Mouse (Mus musculus): ENCODE data around the gene Tyw1. TPM values are rescaled to one million over a fixed set of nuclear protein-coding genes. Genes with fewer than 3 reads are reported as not detected.
A peak's percentile ranks its signal among the peaks of the same experiment; 100 is the strongest.

Gene Tyw1
- polyA plus RNA-seq, 1 experiment = 11.7 TPM

DNA sequence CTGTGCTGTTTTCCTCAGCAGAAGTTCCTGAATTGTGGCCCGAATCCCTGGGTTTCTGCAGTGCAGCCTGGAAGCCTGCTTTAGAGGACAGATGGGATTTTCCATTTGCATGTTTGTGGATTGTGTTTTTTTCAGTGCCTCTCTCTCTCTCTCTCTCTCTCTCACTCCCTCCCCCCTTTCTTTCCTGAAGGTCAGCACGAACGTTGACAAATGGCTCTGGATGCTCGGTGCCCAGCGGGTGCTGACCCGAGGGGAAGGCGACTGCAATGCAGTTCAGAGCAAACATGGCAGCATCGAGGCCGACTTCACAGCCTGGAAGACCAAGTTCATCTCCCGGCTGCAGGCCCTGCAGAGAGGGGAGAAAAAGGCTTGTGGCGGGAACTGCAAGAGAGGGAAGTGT, 13.6 kb downstream of the Tyw1 start:
- no peaks in the 10 kb centered on the region for H3K4me1 ChIP-seq (ENCODE audit: control insufficient read depth, insufficient read depth, low read length)
- H3K4me3 ChIP-seq (replicated peaks; ENCODE audit: control insufficient read depth, low read depth, low read length) = no peak overlapping the region
- WGBS = 85% methylated on average over 11 of the region's 11 CpGs
- H3K27ac ChIP-seq (ENCODE audit: control insufficient read depth, insufficient read depth, low read depth, low read length, poor library complexity) = no peak overlapping the region
- no peak for TF ChIP-seq CTCF (IDR thresholded peaks at IDR 0.05; ENCODE audit: control insufficient read depth, insufficient read depth, low read length)
- TF ChIP-seq POLR2A (IDR thresholded peaks at IDR 0.05; ENCODE audit: borderline replicate concordance, control insufficient read depth, low read depth, low read length) = no peak

DNA sequence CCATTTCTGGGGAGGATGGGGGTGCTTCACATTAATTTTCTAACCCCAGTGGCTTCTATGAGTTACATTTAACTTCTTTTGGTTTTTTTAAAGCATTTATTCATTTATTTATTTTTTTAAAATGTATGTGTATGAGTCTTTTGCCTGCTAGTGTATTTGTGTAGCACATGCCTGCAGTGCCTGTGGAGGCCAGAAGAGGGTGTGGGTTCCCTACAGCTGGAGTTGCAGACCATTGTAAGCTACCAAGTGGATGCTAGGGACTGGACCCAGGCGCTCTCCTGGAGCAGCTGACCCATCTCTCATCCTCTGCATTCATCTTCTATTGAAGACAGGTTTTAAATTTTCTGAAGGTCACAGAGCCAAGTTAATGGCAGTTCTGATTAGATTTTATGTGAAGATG, 16.9 kb downstream of the Tyw1 start:
- Histone ChIP-seq H3K27ac (ENCODE audit: control insufficient read depth, insufficient read depth, low read depth, low read length, poor library complexity) (no peak overlapping the region), H3K4me1 (ENCODE audit: control insufficient read depth, insufficient read depth, low read length) (no peaks in the 10 kb centered on the region), H3K4me3 (replicated peaks; ENCODE audit: control insufficient read depth, low read depth, low read length) (no peak overlapping the region)
- TF ChIP-seq POLR2A (IDR thresholded peaks at IDR 0.05; ENCODE audit: borderline replicate concordance, control insufficient read depth, low read depth, low read length) = no peak
- peak; percentile 32; the same call in 1 of the 2 replicates for TF ChIP-seq CTCF (IDR thresholded peaks at IDR 0.05; ENCODE audit: control insufficient read depth, insufficient read depth, low read length)
- WGBS = 85% methylated on average over 1 of the region's 1 CpGs

DNA sequence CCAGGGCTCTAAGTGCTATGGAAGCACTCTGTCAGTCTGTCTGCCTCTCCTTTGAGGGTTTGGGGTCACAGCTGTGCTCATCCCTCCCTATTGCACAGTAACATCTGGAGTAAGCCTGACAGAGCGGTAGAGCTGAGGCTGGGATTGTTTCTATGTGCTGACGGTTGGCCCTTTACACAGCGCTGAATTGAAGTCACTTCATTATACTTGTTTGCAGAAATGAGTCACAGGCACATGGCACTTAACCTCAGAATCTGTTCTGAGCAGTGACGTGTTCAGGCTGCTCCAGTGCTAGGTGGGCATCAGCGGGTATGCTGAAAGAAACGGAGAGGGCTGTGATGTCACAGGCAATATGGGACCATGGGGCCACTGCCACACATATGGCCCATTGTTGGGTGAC, 17.6 kb downstream of the Tyw1 start:
- 92% methylated on average over 6 of the region's 6 CpGs for WGBS
- no peak overlapping the region for H3K4me3 ChIP-seq (replicated peaks; ENCODE audit: control insufficient read depth, low read depth, low read length)
- H3K4me1 ChIP-seq (ENCODE audit: control insufficient read depth, insufficient read depth, low read length) = no peaks in the 10 kb centered on the region; the same call in 1 of the 2 replicates
- TF ChIP-seq POLR2A (IDR thresholded peaks at IDR 0.05; ENCODE audit: borderline replicate concordance, control insufficient read depth, low read depth, low read length) = no peak
- no peak for TF ChIP-seq CTCF (IDR thresholded peaks at IDR 0.05; ENCODE audit: control insufficient read depth, insufficient read depth, low read length)
- H3K27ac ChIP-seq (ENCODE audit: control insufficient read depth, insufficient read depth, low read depth, low read length, poor library complexity) = no peak overlapping the region

DNA sequence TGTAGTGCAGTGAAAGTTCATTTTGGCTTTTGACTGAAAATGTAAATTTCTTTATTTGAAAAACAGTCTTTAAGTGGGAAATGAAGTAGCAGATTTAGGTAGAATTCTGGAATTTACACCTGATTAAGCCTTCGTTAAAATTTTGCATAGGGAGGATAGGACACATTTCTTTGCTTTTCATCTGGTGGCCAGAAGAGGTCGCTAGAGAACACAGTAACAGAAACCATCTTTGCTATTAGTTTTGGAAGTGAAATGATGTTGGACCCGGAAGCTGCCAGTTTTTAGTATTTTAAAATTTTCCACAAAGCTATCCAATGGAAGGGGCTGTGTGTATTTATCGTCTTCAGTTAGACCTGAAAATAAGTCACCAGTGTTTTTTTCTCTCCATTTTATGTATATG, 20.1 kb downstream of the Tyw1 start:
- no peak for TF ChIP-seq POLR2A (IDR thresholded peaks at IDR 0.05; ENCODE audit: borderline replicate concordance, control insufficient read depth, low read depth, low read length)
- no peak for TF ChIP-seq CTCF (IDR thresholded peaks at IDR 0.05; ENCODE audit: control insufficient read depth, insufficient read depth, low read length)
- no peaks in the 10 kb centered on the region; the same call in 1 of the 2 replicates for H3K4me1 ChIP-seq (ENCODE audit: control insufficient read depth, insufficient read depth, low read length)
- H3K4me3 ChIP-seq (replicated peaks; ENCODE audit: control insufficient read depth, low read depth, low read length) = no peak overlapping the region
- WGBS = 39% methylated on average over 4 of the region's 4 CpGs
- no peak overlapping the region for H3K27ac ChIP-seq (ENCODE audit: control insufficient read depth, insufficient read depth, low read depth, low read length, poor library complexity)

DNA sequence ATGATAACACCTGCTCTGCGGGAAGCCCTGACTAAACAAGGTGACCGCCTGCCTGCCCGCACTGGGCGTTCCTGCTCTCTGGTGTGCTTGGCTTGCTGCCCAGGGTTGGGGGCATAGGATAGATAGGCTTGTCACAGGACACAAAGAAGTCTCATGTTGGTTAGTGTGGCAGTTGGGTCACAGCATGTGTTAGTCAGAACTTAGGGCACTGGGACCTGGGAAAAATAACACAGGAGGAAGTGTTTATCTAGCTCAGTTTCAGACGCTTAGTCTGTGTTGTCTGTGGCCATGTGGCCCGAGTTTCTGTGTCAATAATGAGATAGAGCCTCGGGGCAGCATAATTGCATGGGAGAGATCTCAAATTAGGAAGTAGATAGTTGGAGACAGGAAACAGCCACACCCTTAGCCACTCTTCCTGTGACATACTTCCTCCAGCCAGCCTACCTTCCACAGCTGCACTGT, 22.6 kb downstream of the Tyw1 start:
- H3K27ac ChIP-seq (ENCODE audit: control insufficient read depth, insufficient read depth, low read depth, low read length, poor library complexity) = peak overlapping the region; percentile 50; the same call in 1 of the 2 replicates
- WGBS = 56% methylated on average over 7 of the region's 7 CpGs
- TF ChIP-seq CTCF (IDR thresholded peaks at IDR 0.05; ENCODE audit: control insufficient read depth, insufficient read depth, low read length) = no peak
- no peak for TF ChIP-seq POLR2A (IDR thresholded peaks at IDR 0.05; ENCODE audit: borderline replicate concordance, control insufficient read depth, low read depth, low read length)
- no peak overlapping the region for H3K4me3 ChIP-seq (replicated peaks; ENCODE audit: control insufficient read depth, low read depth, low read length)
- peaks cover 1% of the 10 kb centered on the region; the same call in 1 of the 2 replicates for H3K4me1 ChIP-seq (ENCODE audit: control insufficient read depth, insufficient read depth, low read length)

DNA sequence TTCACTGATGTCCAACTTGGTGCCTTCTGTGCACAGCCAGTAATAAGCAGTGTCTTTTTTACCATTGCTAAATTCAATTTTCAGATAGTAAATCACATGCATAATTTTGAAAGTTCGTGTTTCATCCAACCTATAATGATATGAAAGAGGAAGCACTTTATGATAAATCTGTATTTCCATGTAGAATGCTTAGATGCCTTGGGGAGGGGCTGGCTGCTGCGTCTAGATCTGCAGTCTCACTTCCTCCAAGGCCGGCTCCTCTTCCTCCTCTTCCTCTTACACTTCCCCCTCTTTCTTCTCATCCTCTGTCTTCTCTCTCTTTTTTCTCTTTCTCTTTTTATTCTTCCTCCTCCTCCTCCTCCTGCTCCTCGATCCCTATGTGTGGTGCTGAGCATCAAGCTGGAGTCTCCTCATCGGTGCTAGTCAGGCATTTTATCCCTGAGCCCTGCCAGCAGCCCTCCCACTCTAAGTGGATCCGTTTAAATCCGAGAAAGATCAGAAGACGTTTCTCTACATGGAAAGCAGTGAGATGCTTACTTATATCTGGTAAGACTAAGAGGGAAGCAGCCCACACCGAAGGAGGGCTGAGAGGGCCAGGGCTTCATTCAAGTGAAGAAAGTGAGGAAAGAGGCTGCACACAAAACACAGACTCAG, 27.8 kb downstream of the Tyw1 start:
- no peak for TF ChIP-seq POLR2A (IDR thresholded peaks at IDR 0.05; ENCODE audit: borderline replicate concordance, control insufficient read depth, low read depth, low read length)
- TF ChIP-seq CTCF (IDR thresholded peaks at IDR 0.05; ENCODE audit: control insufficient read depth, insufficient read depth, low read length) = no peak
- 72% methylated on average over 9 of the region's 9 CpGs for WGBS
- H3K27ac ChIP-seq (ENCODE audit: control insufficient read depth, insufficient read depth, low read depth, low read length, poor library complexity) = no peak overlapping the region
- no peak overlapping the region for H3K4me3 ChIP-seq (replicated peaks; ENCODE audit: control insufficient read depth, low read depth, low read length)
- peaks cover 1% of the 10 kb centered on the region; the same call in 1 of the 2 replicates for H3K4me1 ChIP-seq (ENCODE audit: control insufficient read depth, insufficient read depth, low read length)

DNA sequence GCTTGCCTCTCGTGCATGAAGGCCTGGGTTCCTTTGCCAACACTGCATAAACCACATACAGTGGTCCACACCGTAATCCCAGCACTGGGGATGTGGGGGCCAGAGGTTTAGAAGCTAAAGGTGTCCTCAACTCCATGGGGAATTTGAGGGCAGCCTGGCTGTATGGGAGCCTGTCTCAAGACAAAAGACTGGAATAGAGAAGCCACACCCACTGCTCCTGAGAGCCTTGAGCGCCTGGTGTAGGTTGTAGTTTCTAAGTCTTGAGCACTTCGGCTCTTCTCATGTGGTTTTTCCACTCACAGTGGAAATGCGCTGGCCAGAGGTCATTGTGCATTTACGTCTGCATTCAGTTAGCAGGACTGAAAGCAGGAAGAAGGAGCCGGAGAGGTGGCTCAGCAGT, 32.7 kb downstream of the Tyw1 start:
- no peak overlapping the region for H3K4me3 ChIP-seq (replicated peaks; ENCODE audit: control insufficient read depth, low read depth, low read length)
- no peaks in the 10 kb centered on the region for H3K4me1 ChIP-seq (ENCODE audit: control insufficient read depth, insufficient read depth, low read length)
- TF ChIP-seq POLR2A (IDR thresholded peaks at IDR 0.05; ENCODE audit: borderline replicate concordance, control insufficient read depth, low read depth, low read length) (no peak), CTCF (IDR thresholded peaks at IDR 0.05; ENCODE audit: control insufficient read depth, insufficient read depth, low read length) (no peak)
- WGBS = 90% methylated on average over 7 of the region's 7 CpGs
- no peak overlapping the region for H3K27ac ChIP-seq (ENCODE audit: control insufficient read depth, insufficient read depth, low read depth, low read length, poor library complexity)

DNA sequence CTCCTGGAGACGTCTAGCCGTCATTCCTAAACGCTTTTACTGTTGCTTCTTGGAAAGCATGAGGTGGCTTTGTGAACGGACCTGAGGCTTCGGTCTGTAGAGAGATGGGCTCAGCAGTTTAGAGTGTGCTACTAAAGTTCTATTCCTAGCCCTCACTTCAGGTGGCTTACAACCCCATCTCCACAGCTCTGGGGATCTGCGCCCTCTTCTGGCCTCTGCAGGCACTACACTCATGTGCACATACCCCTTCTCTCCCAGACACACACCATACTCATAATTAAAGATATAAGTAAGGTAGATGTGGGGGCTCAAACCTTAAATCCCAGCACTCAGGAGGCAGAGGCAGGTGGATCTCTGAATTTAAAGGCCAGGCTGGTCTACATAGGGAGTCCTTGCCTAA, 34.8 kb downstream of the Tyw1 start:
- no peaks in the 10 kb centered on the region for H3K4me1 ChIP-seq (ENCODE audit: control insufficient read depth, insufficient read depth, low read length)
- WGBS = 93% methylated on average over 6 of the region's 6 CpGs
- no peak overlapping the region for H3K27ac ChIP-seq (ENCODE audit: control insufficient read depth, insufficient read depth, low read depth, low read length, poor library complexity)
- H3K4me3 ChIP-seq (replicated peaks; ENCODE audit: control insufficient read depth, low read depth, low read length) = no peak overlapping the region
- no peak for TF ChIP-seq POLR2A (IDR thresholded peaks at IDR 0.05; ENCODE audit: borderline replicate concordance, control insufficient read depth, low read depth, low read length)
- TF ChIP-seq CTCF (IDR thresholded peaks at IDR 0.05; ENCODE audit: control insufficient read depth, insufficient read depth, low read length) = no peak
